Mouse (Mus musculus) bone marrow, adult 2 months (tissue): ENCODE results near the gene Atp10b. TPM values are rescaled to one million over a fixed set of nuclear protein-coding genes. Genes with fewer than 3 reads are reported as not detected.

Experiments
- H3K27ac ChIP-seq: fragments of 200-500 bp; 2 replicates; pipeline ENCODE4 v1.5.1; 2012; ENCODE audit warnings: low read depth, mild to moderate bottlenecking, control low read depth, inconsistent platforms, low read length; ENCODE audit not compliant: control insufficient read depth, poor library complexity, insufficient read depth
- H3K4me1 ChIP-seq: fragments of 200-500 bp; 2 replicates; pipeline ENCODE4 v1.6.1; 2011; ENCODE audit warnings: low read length; ENCODE audit not compliant: control insufficient read depth, insufficient read depth
- H3K4me3 ChIP-seq: fragments of 200-500 bp; replicated peaks from 2 replicates; pipeline ENCODE3; 2011; ENCODE audit warnings: mild to moderate bottlenecking, low read depth, low read length, control low read depth; ENCODE audit not compliant: control insufficient read depth
- CTCF ChIP-seq: fragments of 200-500 bp; IDR thresholded peaks from 2 replicates; pipeline ENCODE4 v1.5.1; 2011; ENCODE audit warnings: low read length, control low read depth; ENCODE audit not compliant: control insufficient read depth, insufficient read depth
- POLR2A ChIP-seq: fragments of 200-500 bp; IDR thresholded peaks from 2 replicates; pipeline ENCODE4 v1.6.1; 2011; ENCODE audit warnings: low read depth, mild to moderate bottlenecking, control low read depth, low read length, borderline replicate concordance; ENCODE audit not compliant: control insufficient read depth
- WGBS: fragments of 180-500 bp; shearing (Covaris S2); methylation state at CpG from one replicate; pipeline ENCODE4 v1.1.7; 2018; 5-methylcytosine and 5-hydroxymethylcytosine counted together
- polyA plus RNA-seq: library from polyadenylated mRNA; stranded (reverse); fragments of >200 nt; gene quantifications from 2 replicates; pipeline ENCODE4 v1.2.4, GENCODE M21; 2011; ENCODE audit warnings: low replicate concordance; ENCODE audit not compliant: missing spikeins, insufficient read depth, insufficient read length

Gene Atp10b
- polyA plus RNA-seq, 1 experiment, result not detected

- no peaks in the 10 kb centered on the region for H3K4me1 ChIP-seq
- no peak overlapping the region for H3K27ac ChIP-seq
- no peak for TF ChIP-seq POLR2A
- TF ChIP-seq CTCF, result no peak
- H3K4me3 ChIP-seq, result no peak overlapping the region
- 67% methylated on average over 1 of the region's 1 CpGs for WGBS
Observed at GRCm38 (mm10) chr11:43213740-43214139, 64.1 kb downstream of the Atp10b start.

DNA sequence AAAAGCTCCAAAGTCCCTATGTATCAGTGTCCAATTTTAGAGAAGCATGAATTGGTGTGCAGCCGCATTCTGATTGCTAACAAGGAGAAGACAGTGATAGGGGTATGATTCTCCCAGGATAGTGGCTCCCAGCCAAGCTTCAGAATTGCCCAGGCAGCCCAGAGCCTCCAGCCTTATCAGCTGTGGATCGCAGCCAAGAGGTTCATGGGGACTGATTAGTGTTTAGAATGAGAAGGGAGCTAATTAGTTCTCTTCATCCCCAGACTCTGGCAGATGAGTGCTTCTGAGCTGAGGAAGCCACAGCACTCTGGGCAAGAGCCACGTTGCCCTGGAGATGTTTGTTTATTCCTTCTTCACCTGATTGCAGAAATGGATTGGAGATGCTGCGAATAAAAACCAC is 67.3 kb downstream of the Atp10b start:
- Histone ChIP-seq H3K4me3 (no peak overlapping the region), H3K4me1 (no peaks in the 10 kb centered on the region), H3K27ac (no peak overlapping the region)
- 32% methylated on average over 4 of the region's 4 CpGs for WGBS
- no peak for TF ChIP-seq CTCF
- TF ChIP-seq POLR2A, result no peak

DNA sequence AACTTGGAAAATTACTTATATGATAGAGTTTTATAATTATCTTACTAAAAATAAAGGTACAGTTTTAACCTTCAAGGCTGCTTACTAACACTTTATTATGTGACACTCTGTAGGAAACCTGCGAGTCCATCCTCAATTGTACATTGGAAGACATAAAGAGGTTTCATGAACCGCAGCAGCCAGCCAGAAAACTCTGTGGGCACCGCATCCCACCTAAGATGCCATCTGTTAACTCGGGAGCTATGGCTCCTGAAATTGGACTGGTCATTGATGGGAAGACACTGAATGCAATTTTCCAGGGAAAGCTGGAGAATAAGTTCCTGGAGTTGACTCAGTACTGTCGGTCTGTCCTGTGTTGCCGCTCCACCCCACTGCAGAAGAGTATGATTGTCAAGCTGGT is 80.6 kb downstream of the Atp10b start:
- 81% methylated on average over 6 of the region's 6 CpGs for WGBS
- H3K4me3 ChIP-seq, result no peak overlapping the region
- no peak overlapping the region for H3K27ac ChIP-seq
- H3K4me1 ChIP-seq, result no peaks in the 10 kb centered on the region
- TF ChIP-seq POLR2A, result no peak
- no peak for TF ChIP-seq CTCF

- TF ChIP-seq CTCF, result no peak
- TF ChIP-seq POLR2A, result no peak
- no peaks in the 10 kb centered on the region for H3K4me1 ChIP-seq
- no peak overlapping the region for H3K4me3 ChIP-seq
- H3K27ac ChIP-seq, result no peak overlapping the region
- 76% methylated on average over 7 of the region's 7 CpGs for WGBS
Observed at GRCm38 (mm10) chr11:43232073-43232472, 82.4 kb downstream of the Atp10b start.

DNA sequence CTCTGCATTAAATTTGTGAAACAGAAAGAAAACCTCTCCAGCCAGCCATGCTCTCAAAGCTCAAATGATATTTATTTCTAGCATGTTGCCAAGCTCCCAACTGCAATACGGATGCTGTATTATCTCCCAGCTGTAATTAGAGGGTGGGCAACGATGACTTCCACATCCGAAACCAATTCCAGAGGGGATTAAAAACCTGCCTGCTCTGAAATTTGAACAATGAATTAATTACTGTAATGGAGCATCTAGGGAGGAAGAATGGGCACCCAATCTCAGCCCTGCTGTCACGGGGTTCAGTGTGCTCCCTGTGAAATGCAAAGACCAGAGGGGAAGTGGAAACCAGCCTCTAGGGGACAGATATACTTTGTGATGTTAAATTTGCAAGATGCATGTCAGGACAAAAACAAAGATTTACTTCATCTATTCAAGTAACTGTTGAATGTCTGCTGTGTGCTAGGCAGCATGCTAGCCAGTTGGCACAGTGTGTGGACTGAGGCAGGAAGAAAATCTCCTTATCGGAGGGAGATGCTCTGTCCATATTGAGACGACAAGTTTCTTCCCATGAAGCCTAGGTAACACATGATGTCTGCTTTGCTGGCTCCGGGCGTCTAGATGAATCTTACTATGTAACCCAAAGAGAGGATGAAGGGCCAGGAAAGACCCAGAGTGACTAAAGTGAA is 86.8 kb downstream of the Atp10b start:
- H3K4me3 ChIP-seq, result no peak overlapping the region
- no peak for TF ChIP-seq POLR2A
- no peak for TF ChIP-seq CTCF
- H3K4me1 ChIP-seq, result no peaks in the 10 kb centered on the region
- no peak overlapping the region for H3K27ac ChIP-seq
- WGBS, result 73% methylated on average over 8 of the region's 8 CpGs

GRCm38 (mm10) chr11:43239804-43240203 is 90.1 kb downstream of the Atp10b start:
- no peak overlapping the region for H3K27ac ChIP-seq
- no peaks in the 10 kb centered on the region for H3K4me1 ChIP-seq
- no peak overlapping the region for H3K4me3 ChIP-seq
- 87% methylated on average over 8 of the region's 8 CpGs for WGBS
- TF ChIP-seq POLR2A, result no peak
- TF ChIP-seq CTCF, result no peak

GRCm38 (mm10) chr11:43253034-43253433 is 103.4 kb downstream of the Atp10b start:
- Histone ChIP-seq H3K4me1 (no peaks in the 10 kb centered on the region), H3K27ac (no peak overlapping the region), H3K4me3 (no peak overlapping the region)
- 62% methylated on average over 6 of the region's 6 CpGs for WGBS
- TF ChIP-seq POLR2A (no peak), CTCF (no peak)

- TF ChIP-seq POLR2A (no peak), CTCF (no peak)
- WGBS, result 79% methylated on average over 4 of the region's 4 CpGs
- no peaks in the 10 kb centered on the region for H3K4me1 ChIP-seq
Observed at GRCm38 (mm10) chr11:43255262-43255661, 105.6 kb downstream of the Atp10b start.

DNA sequence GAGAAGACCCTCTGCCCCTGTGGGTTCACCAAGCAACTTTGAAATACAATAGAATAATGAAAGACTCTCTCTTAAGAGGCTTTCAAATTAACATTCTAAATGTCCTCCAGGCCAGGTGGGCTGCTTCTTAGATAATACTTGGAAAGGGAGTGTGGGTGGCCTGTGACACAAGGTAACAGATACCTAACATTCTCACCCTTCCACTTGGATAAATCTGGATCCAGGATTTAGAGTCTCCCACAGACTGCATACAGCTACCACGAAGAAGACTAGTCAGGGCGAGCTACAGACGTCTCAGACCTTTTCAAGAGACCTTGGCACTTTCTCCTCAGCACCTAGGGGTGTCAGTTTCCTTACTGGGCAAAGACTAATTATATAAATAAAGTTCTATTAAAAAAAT is 107.6 kb downstream of the Atp10b start:
- no peak overlapping the region for H3K27ac ChIP-seq
- no peak overlapping the region for H3K4me3 ChIP-seq
- H3K4me1 ChIP-seq, result no peaks in the 10 kb centered on the region
- 83% methylated on average over 3 of the region's 3 CpGs for WGBS
- TF ChIP-seq POLR2A (no peak), CTCF (no peak)

More at GRCm38 (mm10) chr11:43255262-43255661, 105.6 kb downstream of the Atp10b start:
- Histone ChIP-seq H3K4me3 (no peak overlapping the region), H3K27ac (no peak overlapping the region)

GRCm38 (mm10) chr11:43257781-43258180 is 108.1 kb downstream of the Atp10b start:
- Histone ChIP-seq H3K4me1 (no peaks in the 10 kb centered on the region), H3K4me3 (no peak overlapping the region), H3K27ac (no peak overlapping the region)
- 62% methylated on average over 7 of the region's 7 CpGs for WGBS
- TF ChIP-seq CTCF, result no peak
- TF ChIP-seq POLR2A, result no peak
